Mouse (Mus musculus) spleen, postnatal 14 days (tissue): ENCODE data around the gene Adamts17.

Experiments
- DNase-seq, 2 experiments: peaks; one replicate each; pipeline ENCODE4 v3.0.0; 2021 to 2022; ENCODE audit warnings: low spot score in 2 of 2

The Adamts17 gene

DNA sequence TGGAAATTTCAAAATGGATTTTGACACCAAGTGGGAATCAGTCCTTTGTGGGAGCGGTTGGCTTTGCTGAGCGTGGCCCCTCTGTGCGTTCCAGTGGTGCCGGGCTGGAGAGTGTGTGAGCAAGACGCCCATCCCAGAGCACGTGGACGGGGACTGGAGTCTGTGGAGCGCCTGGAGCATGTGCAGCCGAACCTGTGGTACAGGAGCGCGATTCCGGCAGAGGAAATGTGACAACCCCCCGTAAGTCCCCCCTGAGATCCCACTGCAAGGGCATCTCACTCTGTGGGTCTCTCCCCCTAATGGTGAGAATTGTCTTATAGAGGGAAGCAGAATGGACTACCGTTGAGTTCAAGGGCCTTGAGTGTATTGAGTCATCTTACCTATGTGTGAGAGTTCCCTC, 189.9 kb downstream of the Adamts17 start:
- DNase-seq = no peak

DNA sequence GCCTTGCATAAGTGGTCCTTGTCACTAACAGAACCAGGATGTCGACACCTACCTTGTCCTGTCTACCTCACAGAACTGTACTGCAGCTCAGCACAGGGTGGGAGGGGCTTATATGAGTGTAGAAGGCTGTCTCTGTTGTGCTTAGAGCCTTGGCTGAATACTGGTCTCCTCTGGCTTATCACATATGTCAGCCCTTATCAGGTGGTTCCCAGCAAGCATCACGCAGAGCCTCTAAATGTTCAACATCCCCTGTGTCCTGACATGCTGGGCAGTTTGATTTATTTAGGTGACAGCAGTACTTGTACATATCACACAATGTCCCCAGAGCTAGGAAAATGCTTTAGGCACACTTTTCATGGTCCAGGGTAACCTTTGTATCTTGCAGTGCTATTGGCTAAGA, 191.7 kb downstream of the Adamts17 start:
- no peak for DNase-seq

DNA sequence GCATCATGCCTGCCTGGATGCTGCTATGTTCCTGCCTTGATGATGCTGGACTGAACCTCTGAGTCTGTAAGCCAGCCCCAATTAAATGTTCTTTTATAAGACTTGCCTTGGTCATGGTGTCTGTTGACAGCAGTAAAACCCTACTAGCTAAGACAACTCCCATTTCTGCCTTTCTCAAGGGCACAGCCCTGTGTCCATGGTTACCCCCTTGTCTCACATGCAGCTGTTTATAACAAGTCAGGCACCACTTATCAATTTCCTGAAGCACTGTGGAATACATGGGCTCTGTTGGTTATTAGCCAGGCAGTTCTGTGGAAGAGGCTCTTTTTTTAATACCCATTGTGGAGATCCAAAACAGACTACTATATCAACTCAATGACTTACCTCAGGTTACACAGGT, 193.1 kb downstream of the Adamts17 start:
- DNase-seq = no peak

DNA sequence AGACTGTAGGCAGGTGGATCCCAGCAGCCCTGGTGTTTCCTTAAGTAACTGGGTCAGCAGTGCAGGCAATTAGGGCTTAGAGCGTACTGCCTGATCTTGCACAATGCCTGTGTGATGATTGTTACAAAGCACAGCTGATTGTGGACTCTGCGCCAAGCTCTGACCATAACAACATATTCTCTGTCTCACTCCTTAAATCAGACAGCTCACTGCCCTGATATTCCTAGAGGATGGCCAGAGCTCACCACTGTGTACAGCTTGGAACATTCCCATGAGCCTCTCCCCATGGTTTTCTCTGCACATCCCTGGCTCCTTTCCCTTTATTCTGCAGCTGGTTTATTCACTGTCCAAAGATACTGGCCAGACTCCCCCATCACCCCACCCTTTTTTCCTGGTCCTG, 194.8 kb downstream of the Adamts17 start:
- DNase-seq = no peak

DNA sequence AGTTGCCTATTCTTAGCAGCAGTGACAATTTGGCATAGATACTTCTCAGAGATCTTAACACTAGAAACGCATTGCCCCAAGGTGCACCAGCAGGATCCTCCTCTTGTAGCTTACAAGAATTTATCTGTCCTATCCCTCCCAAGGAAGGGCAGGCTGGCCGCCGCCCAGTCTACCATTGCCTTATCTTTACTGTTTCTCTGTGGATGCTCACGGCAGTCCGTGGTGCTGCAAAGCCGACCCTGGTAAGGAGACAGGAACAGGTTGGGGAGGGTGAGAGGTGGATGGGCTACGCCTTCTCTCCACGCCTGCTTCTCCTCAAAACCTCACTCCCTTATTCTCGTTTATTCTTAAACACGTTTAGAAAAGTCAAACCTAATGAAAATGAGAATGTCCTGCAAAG, 195.7 kb downstream of the Adamts17 start:
- no peak for DNase-seq

DNA sequence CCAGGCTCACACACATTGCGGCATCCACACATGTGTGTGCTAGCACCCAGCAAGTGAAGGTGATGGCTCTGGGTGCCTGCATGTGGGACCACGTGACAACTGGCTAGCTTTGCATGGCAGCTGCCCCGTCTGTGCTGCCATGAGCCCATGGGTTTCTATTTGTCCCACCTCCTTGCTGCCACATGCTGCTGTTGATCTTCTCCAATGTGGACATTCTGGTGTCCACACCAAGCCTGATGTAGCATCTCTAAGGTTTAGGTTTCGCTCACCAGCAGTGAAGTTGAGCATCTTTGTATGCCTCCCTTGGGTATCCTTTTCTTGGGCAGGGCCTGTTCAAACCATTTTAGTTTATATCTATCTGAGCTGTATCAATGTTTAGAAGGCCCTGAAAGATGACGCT, 196.1 kb downstream of the Adamts17 start:
- no peak for DNase-seq

DNA sequence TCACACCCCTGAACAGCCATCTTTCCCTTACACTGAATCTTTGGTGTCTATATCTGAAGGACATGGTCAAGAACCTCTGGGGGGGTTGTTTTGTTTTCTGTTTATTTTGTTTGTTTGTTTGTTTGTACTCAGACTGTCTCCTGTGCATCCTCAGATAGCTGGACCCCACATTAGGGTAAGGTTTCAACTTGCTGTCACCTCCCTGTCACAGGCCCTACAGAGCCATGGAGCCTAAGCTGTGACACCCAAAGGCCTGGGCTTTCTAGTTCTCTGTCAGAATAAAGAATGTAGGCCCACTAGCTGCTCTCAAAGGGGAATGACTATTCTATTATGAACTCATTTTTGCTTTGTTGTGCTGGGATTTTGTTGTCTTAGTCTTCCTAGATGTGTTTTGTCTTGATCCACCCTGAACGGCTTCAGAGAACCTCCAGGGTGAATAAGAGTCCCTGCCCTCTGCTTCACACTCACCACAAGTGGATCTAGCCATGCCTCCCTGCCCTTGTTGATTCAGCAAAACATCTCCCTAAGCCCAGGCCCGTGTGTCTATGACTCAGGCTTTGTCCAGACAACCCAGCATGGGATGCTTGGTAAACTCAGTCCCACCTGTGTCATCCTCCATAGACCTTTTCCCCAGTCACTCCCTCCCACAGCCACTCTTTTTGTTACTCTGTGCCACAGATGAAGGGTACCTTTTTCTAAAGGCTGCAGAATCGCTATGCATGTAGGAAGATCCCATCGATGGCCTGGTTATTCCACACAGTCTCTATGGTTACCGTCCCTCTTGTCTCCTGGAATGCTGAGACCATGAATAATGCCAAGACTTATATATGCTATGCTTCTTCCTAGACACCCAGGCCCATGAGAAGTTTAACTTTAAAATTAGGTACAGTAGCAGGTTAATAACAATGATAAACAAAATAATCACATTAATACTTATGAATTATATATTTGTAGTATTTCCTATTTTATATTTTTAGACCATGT, 197.3 kb downstream of the Adamts17 start:
- DNase-seq = no peak

DNA sequence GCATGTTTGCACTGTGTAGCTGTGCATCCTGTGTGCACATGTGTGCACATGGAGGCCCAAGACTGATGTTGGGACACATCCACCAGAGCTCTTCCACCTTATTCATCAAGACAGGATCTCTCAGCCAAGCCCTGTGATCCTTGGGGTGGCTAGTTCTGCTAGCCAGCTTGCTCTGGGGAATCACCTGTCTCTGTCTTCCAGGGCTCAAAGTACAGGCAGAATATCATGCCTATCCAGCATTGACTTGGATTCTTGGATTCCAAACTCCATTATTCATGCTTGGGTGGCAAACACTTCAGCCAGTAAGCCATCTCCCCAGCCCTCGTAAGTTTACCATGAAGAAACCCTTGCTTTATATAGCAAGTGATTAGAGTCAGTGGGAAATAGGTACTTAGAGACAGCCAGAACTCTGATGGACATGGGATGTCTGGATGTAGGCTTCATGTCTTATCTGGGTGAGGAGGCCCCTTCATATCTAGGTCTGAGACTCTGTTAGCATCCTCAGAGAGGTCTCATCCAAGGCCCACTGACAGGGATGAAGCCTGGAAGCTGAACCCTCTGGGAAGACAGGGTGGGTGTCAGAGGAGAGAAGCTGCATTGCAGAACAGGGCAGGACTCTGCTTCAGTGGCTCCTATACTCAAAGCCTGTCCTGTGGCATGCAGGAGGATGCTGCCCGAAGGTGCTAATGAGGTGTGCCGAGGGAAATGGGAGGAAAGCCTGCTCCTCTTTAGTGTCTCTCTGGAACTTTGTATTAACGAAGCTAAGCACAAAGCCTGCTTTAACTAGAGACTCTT, 198.4 kb downstream of the Adamts17 start:
- no peak for DNase-seq

DNA sequence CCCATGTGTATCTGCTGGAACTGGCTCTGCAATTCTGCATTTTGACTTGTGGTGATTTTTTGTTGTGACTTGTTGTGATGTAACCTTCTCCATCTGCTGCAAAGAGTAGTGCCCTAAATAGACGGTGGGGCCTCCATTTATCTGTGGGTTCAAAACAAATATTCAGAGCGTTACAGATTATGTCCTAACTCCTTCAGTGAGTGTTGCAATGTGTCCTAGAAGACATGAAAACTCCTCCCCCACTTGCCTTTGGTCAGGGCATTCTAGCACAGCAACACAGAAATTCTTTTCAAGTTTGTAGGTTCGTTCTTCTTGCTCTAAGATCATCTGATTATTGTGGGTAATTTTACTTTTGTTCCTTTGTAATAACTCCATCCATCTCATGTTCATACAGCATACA, 199.6 kb downstream of the Adamts17 start:
- no peak for DNase-seq

DNA sequence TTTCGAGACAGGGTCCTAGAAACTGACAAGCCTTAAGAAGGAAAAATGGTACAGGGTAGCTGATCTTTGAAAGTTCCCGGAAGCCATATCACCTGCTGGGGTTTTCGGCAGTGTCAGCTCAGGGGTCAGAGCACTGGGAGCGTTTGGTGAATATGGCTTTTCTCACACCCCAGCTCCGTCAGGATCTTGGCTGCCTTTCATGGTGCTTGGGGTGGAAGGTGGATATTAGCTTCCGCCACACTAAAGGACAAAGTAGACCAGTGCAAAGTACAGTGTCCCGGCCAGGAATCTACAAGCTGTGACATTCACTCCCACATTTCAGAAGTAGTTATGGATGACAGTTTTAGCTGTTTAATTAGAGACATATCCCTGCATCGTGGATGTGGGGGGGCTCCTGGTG, 200.3 kb downstream of the Adamts17 start:
- no peak for DNase-seq

DNA sequence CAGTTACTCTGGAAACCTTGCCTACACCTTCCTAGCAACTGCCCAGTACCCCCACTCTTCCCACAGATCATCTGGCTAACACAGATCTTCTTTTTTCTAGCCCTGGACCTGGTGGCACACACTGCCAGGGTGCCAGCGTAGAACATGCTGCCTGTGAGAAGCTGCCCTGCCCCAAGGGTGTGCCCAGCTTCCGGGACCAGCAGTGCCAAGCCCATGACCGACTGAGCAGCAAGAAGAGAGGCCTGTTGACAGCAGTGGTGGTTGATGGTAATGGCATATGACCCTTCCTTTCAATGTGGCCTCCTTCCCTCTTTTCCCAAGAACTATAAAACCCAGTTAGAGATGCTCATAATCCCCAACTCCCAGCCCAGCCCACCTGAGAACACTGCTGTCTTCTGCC, 202.2 kb downstream of the Adamts17 start:
- no peak for DNase-seq

DNA sequence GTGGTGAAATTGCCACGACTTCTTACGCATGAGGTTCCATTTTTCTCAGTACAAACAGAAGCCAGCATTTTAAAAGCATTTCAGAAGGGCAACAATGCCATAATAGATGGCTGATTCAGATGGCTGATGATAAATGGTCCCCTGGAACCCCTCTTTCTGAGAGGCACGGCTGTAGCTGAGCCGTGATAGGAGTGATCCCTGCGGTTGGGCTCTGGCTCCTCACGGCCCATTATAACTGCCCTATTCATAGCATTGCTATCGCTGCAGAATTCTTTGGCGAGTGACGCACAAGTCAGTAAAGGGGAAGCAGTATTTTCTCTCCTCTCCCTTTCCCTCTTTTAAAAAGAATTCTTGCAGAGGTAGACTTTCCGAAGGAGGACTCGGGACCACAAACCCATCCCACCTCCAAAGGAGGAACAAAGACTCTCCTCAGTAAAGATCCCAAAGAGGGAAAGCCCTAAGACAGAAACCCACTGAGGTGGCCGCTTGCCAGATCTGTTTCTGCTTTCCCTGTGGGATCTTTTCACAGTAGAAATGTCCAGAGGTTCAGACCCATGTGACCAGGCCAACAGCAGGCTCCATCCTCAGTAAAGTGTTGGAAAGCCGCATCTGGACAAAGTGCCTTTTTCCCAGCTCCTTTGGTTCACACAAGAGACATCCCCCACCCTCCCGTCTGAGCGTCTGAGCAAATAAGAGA, 204.7 kb downstream of the Adamts17 start:
- DNase-seq = no peak

DNA sequence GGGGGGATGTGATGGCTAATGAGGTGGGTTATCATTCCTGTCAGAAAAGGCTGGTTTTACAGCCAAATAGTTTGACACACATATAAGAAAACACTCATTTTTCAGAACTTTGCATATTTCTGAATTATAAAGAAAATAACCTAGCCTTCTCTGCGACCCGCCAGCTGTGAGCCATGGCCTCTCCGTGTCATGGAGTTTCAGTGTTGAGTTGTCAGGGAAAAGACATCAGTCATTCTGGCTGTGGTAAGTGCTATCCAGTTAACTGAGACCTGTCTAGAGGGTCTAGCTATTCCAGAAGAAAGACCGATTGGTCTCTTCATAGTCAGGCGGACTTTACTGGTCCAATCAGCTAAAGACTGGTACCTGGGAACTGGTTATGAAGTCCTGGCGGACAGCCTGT, 205.7 kb downstream of the Adamts17 start:
- no peak for DNase-seq

DNA sequence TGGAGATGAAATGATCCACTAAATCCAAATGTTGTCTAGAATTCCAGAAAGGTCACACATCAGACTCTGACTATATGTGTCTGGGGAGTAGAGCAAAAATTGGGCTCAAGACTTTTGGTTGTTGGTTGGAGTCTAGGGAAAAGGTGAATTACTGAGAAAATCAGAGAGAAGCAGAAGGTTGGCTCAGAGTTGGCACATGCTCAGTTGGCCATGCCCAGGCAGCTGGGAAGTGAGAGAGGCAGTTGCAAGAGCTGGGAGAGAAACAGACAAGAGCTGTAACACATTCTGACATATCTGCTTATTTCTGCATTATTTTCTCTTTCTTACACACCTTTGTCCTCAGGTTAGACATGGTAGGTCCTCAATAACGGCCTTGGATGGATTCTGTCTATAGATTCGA, 209.7 kb downstream of the Adamts17 start:
- no peak for DNase-seq

DNA sequence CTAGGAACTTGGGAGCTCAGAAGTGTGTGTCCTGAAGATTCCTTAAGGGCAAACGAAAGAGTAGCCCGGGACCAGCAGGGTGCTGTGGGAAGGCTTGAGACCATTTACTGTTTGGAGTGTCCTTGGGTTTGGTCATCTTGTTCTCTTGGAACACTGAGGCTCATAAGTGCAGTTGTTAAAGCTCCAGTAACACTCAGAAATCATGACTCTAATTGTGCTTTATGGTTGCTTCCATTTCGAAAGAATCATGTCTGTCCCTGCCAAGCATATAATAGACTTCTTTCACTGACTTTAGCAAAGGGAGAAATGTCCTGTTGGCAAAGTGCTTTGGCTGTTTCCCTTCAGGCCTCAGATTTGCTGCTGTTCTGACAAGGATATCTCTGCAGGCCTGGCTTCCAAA, 210.9 kb downstream of the Adamts17 start:
- no peak for DNase-seq

DNA sequence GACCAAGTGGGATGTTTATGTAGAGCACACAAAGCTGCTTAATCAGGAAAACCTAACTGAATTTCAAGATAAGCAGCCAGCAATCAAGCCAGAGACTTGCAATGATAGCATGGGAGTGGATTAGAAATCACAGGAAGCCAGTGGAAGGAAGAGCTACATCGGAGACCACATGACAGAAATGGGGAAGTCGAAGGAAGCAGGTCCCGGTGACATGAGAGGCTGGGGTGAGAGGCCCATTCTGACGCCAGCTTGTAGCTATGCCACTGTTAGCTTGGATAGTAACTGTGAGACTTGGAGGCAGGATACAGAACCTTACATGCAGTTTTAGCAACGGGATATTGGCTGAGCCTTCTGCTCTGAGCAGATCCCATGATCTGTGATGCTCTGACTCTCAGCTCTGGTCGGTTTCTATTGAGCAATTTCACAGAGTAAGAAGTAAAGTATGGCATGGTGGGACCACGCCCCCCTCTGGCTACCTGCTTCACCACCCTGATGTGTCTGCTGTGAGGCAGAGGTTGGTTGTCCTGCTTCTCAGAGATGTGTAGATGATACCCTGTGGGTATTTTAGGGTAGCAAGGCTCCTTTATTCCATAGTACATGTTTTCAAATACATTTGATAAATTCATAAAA, 211.7 kb downstream of the Adamts17 start:
- DNase-seq = no peak

DNA sequence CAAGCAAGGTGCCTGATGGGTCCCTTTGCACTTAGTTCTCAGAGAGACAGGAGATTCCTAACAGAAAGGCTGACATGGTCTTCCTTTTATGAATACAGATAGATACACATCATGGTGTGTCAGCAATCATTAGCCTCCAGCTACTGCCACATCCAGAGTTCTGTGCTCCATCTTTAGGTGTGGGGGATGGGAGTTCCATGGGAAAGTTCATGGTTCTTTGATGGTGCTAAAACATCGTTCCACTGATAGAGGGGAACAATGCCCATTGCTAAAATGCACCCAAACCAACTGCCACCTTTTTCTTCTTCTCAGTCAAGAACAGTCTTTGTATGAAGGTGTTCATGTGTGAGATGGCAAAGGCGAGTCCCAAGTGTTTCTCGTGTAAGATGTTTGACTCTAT, 215.3 kb downstream of the Adamts17 start:
- DNase-seq = no peak

DNA sequence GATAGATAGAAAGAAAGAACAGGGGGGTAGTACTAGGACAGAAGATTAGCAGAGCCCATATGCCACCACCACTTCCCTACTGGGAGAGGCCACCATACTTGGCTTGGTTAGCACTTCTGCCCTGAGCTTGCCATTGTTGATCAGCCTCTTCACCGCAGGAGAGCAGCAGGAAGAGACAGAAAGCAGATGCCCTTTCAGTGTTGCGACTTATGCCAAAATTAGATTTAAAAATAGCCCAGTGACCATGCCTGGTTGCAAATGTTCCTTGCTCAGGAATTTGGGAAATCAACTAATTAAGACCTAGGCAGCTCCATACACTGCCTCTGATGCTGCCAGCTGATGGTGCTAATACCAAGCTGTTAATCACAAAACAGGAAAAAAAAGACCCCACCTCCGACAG, 216.0 kb downstream of the Adamts17 start:
- DNase-seq = no peak

DNA sequence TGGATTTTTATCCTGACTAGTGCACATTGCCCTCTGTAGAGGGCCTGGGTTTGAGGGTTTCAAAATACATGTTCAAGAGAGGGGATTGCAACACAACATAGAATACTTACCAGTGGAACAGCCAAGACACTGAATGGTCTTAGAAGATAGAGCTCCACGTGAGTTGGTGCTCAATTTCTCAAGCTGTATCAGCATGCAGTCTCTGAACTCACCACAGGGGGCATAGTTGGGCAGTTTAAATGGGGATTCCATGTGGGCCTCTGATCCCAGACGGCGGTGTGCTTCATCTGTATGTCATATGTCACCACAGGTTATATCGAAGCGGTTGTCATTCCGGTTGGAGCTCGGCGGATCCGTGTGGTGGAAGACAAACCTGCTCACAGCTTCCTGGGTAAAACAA, 222.2 kb downstream of the Adamts17 start:
- no peak for DNase-seq

DNA sequence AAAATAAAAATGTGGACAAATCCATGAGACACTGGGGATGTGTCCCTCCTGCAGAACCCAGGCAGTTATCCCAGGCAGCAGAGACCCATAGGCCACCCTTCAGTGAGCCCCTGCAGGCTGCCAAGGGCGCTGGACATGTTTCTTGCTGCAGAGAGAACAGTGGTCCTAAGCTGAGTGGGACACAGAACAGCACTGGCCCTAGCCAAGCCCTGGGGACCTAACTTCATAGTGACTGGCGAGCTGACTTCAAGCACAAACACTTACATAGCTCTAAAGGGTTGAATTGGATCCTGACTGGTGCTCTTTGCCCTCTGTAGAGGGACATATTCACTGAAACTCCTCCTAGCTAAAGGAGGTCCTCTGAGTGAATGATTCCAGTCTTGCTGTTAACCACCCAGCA, 223.0 kb downstream of the Adamts17 start:
- DNase-seq = no peak

DNA sequence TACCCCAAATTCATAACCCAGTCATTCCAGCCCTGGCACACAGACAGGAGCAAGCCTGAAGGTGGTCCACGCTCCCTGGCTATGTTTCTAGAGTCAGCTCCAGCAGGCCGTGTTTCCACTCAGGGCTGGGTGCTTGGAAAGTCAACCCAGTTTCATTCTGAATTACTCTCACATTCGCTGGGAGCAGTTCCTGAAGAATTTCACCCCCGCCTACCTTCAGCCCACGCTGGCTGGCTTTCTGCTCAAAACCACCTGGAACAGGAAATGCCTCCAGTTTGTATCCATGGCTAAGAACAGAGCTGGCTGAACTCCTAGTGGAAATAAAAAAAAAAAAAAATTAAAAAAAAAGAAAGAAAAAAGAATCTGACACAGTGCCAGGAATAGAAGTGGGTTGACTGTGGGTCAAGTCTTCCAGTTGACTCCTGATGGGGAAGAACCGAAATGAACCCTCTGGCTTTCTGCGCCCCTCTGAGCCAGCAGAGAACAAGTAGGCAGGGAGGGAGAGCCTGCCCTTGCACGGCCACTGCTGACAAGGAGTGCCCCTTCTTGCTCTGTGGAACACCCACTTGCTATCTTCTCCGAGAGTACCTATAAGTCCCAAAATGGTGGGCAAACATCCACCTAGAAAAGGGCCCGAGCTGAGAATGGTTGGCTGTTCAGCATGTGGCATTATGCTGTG, 225.2 kb downstream of the Adamts17 start:
- DNase-seq = no peak
